Mouse (Mus musculus) liver (tissue): ENCODE measurements around the gene Opa3.

Experiments
- DNase-seq: peaks from one replicate; pipeline ENCODE4 v3.0.0-alpha.2; 2020; ENCODE audit warnings: mixed read lengths

The Opa3 gene

DNA sequence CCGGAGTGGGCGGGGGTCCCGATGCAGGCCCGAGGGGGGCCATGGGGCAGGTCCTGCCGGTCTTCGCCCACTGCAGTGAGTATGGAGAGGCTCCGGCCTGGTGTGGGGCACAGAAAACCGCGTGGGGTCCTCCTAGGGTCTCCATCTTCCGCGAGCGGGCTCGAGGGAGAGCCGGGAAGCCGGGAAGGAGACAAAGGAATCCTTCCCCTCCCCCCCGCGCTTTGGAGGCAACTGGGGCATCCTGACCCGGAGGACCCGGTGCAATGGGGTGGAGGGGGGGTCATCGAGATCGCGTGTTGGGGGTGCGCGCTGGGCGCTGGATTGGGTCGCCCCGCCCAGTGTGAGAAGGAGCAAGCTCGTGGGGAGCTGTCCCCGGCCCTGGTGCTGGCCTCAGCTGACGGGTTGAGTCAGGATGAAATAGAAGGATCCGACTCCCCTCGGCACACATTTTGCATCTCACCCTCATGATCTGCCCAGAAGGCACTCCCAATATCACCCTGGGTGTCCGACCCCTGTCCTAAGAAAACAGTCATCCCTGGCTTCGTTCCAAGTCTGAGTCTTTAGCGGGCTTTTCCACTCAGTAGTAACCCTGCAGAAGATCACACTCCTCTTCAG is 54.8 kb downstream of the Opa3 start:
- DNase-seq, result peak; percentile 63

DNA sequence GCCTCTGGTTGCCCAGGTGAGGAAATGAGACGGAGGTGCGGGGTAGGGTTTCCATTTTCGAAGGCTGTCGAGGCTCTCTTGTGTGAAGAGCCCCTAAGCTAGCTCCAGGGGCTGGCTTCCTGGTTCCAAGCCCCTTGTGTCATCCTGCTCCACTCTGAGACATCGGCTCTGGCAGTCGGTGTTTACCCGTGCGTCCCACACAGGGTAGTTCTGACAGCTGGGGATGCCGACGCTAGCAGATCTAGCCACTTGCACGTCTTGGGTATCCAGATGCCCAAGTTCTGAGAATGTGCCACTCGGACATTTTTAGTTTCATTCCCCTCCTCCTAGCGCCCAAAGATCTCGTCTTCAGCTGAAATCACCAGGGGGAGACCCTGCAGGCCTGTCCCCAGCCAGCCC is 55.3 kb downstream of the Opa3 start:
- DNase-seq, result no peak

DNA sequence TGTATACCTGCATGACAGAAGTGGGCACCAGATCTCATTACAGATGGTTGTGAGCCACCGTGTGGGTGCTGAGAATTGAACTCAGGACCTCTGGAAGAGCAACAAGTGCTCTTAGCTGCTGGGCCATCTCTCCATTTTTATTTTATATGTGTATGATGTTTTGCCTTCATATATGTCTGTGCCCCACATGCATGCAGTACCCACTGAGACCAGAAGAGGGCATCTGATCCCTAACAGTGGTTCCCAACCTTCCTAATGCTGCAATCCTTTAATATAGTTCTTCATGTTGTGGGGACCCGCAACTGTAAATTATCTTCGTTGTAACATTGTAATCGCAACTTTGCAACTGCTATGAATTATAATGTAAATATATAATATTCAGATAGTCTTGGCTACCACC is 56.6 kb downstream of the Opa3 start:
- peak; percentile 75 for DNase-seq

DNA sequence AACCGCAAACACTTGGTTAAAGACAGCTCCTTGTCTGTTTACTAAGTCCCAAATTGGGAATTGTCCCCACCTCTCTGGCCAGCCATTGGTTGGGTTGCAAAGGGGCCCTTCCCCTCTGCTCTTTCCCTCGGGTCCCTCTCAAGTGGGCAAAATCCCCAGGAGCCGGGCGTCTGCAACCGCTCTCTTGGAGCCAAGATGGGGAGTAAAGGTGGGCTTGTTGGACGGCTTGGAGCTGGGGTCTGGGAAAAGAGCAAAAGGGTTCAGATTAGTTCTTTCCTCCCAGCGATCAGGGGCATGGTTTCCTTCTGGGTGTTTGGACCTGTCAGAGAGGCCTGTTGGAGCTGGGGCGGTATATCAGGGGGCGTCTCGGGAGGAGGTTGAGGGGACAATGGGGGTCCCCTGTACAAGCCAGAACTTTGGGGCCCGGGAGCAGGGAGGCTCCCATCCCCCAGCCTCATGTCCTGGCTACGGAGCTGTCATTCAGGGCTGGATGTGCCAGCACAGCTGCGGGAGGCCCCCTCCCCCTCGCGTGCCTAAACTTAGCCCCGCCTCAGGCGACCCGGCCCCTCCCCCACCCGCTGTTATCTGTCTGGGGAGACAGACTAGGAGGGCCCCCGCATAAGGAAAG is 62.9 kb downstream of the Opa3 start:
- peak; percentile 86 for DNase-seq

DNA sequence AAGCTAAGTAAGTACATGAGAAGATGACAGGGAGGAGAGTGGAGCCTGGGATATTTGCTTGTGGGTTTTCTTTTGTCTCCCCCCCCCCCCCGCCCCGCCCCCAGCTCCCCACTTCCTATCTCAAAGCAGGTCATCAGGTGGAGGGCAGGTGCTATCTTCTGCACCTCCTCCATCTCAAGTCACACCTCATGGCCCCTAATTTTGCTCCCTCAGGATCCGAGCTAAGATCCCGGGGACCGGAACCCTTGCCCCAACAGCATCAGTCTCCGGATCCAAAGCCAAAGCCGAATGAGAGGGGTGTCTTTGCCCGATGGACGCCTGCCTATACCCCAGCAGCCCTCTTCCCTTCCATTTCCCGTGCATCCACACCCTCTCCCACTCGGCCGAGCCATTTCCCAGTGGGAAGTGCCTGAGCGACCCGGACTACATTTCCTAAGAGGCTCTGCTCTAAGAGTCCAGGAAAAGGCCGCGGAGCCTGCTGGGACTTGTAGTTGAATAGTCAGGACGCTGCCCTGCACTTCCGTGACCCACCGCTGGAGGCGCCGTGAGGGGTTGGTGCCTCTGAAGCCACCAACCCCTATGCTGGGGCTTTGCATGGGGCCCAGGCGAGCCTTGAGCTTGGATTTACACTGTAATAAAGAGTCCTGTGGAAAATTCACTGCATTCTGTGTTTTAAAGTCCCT is 67.5 kb downstream of the Opa3 start:
- DNase-seq, result peak; percentile 93

DNA sequence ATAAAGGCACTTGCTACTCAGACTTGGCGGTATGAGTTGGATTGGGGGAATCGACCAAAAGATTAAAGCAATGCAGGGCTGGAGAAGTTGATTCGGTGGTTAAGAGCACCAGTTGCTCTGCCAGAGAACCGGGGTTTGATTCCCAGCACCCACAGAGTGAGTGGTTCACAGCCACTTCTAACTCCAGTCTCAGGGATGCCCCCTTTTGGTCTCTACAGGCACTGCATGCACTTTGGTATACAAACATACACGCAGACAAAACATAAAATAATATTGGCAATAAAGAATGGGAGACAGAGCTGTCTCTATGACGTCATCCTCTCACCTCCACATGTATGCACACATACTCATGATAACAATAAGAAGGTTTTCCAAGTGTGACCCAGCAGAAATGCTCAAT is 68.9 kb downstream of the Opa3 start:
- DNase-seq, result no peak

DNA sequence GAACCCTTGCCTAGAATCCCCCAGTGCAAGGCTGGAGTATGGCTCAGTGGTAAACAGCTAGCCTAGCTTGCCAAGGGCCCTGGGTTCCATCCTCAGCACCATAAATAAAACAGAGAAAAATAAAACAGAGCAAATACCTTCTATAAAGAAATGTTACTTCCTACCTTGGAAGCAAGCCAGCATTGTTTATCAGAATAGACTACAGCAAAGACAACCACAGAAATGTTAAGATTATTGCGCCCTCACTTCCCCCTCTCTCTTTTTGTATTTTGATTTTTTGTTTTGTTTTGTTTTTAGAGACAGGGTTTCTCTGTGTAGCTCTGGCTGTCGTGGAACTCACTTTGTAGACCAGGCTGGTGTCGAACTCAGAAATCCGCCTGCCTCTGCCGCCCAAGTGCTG is 69.7 kb downstream of the Opa3 start:
- DNase-seq, result no peak

DNA sequence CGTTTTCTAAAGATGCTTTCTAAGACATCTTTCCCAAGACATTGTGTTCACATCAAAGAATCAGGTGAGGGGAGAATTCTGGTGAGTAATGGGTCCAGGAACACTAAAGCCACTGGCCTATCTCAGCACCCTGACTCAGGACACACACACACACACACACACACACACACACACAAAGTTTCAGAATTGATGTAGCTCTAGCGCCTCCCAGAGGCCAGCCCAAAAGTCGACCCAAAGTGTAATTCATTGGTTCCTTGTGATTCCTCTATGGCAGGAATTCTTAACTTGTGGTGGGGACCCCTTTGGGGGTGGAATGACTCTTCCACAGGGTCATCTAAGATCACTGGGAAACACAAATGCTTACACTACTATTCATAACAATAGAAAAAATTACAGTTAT is 71.1 kb downstream of the Opa3 start:
- peak; percentile 58 for DNase-seq

DNA sequence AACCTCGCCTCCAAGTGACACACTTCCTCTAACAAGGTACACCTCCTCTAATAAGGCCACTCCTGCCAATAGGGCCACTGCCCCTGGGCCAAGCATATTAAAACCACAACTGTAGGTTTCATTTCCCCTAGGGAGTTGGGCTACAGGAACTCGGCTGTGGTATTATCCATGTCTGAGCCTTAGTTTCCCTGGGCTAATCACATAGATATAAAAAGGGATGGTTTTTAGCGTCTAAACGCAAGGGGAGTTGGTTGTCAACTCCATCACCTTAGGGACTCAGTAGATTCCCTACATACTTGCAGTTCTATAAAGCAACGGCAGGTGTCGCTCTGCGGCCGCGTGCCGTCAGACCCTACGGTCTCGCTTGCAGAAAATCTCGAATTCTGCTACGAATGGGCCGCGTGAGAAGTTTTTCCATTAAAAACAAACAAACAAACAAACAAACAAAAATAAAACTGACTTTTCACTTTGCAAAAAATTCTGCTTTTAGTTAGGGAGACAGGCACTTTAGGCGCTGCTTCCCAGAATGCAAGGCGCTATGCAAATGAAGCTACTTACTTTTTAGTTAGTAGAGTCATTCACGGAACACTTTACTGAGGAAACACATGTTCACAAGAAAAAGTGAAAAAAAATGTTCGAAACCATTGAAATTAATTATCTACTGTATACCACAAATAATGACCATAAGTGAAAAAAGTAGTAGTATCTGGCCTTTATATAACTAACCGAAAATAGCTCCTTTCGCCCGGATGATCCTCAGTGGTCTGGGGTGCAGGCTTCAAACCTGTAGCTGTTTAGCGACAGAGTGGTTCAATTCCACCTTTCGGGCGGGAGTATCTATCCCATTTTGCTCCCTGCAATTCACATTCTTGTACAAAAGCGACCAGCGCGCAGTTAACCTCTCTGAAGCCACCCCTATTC is 72.6 kb downstream of the Opa3 start:
- DNase-seq, result peak; percentile 81

DNA sequence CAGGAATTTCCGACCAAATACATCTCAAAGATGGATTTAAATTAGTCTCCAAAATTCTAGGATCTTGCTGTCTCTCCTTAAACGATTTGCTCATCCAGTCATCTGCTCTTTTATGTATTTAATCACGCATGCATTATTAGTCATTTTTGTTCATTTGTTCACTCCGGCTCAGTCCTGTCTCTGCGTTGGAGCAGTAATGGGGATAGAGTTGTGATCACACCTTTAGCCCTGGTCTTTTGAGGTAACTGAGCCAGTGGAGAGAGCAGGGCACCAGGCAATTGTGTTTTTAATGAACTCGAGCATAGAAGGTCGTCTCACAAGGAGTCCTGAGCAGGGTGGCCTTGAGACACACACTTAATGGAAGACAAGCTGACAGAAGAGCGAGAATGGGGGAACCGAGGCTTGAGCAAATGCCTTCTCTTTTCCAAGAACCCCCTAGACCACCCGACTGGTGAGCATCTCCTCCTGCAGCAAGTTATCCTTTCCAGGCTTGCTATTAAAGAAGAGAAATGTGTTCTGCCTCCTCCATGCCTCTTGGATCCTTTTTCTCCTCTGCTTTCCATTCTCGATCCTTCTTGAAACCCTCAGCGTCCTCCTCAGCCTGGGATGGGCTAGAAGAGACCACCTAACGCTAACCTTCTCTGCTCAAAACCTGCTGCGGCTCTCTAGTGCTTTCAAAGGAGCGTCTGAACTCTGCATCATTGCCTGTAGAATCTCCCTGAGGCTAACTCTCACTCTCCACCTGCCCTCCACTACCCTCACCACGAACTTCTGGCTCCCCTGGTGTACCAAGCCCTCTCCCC is 73.5 kb downstream of the Opa3 start:
- DNase-seq, result no peak

DNA sequence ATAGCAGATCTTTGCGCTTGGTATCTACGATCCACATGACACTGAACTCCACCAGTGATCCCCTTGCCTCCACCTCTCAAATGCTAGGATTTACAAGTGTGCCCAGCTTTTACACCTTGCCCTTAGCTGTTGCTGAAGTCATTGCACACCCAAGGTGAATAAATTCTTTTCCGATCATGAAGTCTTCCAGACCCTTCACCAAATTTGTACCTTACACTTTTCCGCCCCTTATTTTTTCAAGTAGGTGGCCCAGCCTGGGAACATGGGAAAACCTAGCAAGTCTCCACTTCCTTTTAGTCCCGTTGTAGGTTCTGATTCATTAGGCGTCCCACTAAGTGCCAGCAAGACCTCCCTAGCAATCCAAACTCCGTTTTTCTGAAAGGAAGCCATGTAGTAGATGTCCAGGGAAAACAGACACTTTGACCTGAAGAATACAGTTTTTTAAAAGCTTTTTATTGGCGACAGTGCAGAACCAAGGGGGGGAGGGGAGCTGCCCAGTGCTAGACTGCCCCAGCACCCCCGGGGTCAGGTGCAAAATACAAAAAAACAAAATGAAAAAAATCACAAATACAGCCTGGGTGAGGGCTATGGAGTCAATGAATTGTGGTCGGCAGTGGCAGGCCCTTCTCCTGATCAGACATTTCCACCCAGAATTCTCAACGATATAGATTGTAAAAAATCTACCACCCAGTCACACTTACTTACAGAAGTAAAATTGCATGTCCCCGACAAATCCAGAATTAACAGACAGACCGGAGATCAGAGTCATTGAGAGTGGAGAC is 74.3 kb downstream of the Opa3 start:
- DNase-seq, result no peak

DNA sequence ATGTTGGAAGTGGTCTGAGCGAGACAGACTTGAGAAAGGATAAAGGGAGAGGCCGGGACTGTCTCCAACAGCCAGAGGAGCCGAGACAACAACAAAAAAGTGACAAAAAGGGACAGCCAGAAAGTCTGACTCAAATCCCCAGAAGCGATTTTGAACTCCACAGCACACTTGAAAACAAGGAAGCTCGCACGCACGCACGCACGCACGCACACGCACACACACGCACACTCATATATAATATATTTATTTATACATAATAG is 74.8 kb downstream of the Opa3 start:
- no peak for DNase-seq

DNA sequence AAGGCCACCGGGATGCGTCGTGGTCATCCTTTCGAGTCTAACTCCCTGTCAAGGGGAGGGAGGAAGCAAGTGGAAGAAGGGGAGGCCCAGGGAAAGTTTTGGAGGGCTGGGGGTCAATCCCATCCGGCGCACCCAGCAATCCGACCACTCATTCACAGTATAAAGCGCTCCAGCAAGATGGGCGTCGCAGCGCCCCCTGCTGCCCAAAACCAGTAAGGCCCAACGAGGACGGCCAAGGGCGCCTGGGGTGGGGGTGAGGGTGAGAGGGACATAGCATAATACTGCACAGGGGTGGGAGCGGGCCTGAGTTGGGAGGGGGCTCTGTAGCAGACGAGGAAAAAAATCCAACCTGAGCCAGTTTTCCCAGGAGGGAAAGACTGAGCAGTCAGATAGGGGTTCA is 75.6 kb downstream of the Opa3 start:
- peak; percentile 77 for DNase-seq

DNA sequence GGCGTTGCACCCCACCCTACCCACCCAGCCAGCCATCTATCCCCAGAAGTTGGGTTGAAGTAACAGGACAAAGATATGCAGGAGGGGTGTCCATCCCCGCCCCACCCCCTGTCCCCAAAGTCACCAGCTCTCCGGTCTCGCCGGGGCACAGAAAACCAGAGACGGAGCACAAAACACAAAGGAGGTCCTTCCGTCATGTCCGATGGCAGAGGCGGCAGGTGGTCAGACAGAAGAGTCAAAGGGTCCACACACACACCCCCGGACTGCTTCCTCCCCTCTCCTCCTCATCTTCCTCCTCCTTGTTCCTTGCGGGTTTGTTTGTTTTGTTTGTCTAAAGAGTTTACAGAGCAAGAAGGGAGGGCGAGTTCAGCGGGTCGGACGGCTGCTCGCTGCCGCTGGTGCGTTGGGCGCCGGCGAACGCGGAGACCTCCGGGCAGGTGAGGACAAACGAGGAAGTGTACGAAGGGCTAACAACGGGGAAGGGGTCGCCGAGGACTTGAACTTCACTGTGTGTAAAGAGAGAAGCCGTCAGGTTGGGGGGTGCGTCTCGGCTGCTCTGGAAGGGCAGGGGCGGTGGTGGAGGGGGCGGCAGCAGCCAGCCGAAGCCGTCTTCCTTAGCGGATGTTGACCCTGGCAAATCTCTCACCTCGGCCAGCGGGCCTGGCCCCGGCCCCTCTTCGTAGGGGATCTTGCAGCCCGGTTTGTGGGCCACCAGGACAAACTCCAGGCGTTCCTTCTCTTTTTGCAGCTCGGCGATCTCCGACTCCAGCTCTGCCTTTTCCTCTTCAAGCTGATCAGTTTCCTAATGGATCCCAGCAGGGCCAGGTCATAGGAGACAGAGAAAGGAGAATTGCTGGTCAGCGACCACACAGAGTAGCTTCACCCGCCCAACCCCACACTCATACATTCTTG is 76.6 kb downstream of the Opa3 start:
- DNase-seq, result no peak

DNA sequence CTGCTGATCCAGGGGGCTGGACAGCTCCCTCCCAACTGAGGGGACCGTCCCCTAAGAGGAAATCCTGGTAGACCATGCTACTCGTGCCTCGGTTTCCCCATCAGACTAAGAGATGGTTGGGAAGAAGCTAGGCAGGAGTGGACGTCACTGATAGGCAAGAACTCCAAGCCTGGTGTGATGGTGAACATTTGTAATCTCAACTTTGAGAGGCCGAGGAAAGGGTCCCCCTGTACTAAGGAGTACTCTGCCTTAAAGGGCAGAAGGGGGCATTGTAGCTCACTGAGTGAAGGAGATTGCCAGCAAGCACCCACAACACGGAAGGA is 77.2 kb downstream of the Opa3 start:
- DNase-seq, result no peak
